Mouse (Mus musculus) intestine, postnatal 0 days (tissue): ENCODE results near the gene Syngr1. TPM values are rescaled to one million over a fixed set of nuclear protein-coding genes. Genes with fewer than 3 reads are reported as not detected.

Experiments used
- ATAC-seq: fragments of 200-750 bp; cut with Nextera tagmentation; 2 replicates; pipeline ENCODE4 v1.8.0; 2017; ENCODE audit warnings: mild to moderate bottlenecking, moderate TSS enrichment, moderate library complexity
- H3K27ac ChIP-seq: fragments of 300-500 bp; sonication (generic); 2 replicates; pipeline ENCODE4 v1.5.1; 2014; ENCODE audit warnings: mild to moderate bottlenecking, low read depth, low read length, moderate library complexity
- H3K27me3 ChIP-seq: fragments of 300-500 bp; sonication (generic); replicated peaks from 2 replicates; pipeline ENCODE4 v1.6.1; 2014; ENCODE audit warnings: low read length, mixed read lengths; ENCODE audit not compliant: control insufficient read depth, insufficient read depth
- H3K36me3 ChIP-seq: fragments of 300-500 bp; sonication (generic); 2 replicates; pipeline ENCODE4 v1.6.1; 2014; ENCODE audit warnings: mild to moderate bottlenecking, moderate library complexity; ENCODE audit not compliant: control insufficient read depth, insufficient read depth
- H3K4me1 ChIP-seq: fragments of 300-500 bp; sonication (generic); replicated peaks from 2 replicates; pipeline ENCODE4 v1.6.1; 2014; ENCODE audit warnings: antibody characterized with exemption, low read length, mixed read lengths; ENCODE audit not compliant: control insufficient read depth, insufficient read depth
- H3K4me2 ChIP-seq: fragments of 300-500 bp; sonication (generic); replicated peaks from 2 replicates; pipeline ENCODE4 v1.6.1; 2014; ENCODE audit warnings: low read depth, mild to moderate bottlenecking, moderate library complexity
- H3K4me3 ChIP-seq: fragments of 300-500 bp; sonication (generic); 2 replicates; pipeline ENCODE4 v1.5.1; 2014; ENCODE audit warnings: low read depth, low read length
- H3K9ac ChIP-seq: fragments of 300-500 bp; sonication (generic); 2 replicates; pipeline ENCODE4 v1.6.1; 2014; ENCODE audit warnings: mild to moderate bottlenecking, low read depth, low read length
- H3K9me3 ChIP-seq: fragments of 300-500 bp; sonication (generic); 2 replicates; pipeline ENCODE4 v1.6.1; 2016; ENCODE audit warnings: mixed run types; ENCODE audit not compliant: control insufficient read depth
- CTCF ChIP-seq: sonication (generic); IDR thresholded peaks from 2 replicates; pipeline ENCODE4 v1.5.1; 2016; ENCODE audit warnings: low read depth, mild to moderate bottlenecking, control low read depth, antibody characterized with exemption, moderate library complexity
- WGBS: fragments of 180-500 bp; shearing (Covaris S2); extraction: QIAGEN DNeasy Blood & Tissue Kit; methylation state at CpG from one replicate; pipeline ENCODE4 v1.1.7; 2014; 5-methylcytosine and 5-hydroxymethylcytosine counted together
- polyA plus RNA-seq: library from polyadenylated mRNA; unstranded; fragments of >200 nt; fragmentation: Nextera tagmentation; extraction: Ambion mirVana; gene quantifications from 2 replicates; pipeline ENCODE4 v1.2.1, GENCODE M21; 2015

Syngr1 gene
- polyA plus RNA-seq, 1 experiment from 2014 or later: 6.8 TPM

DNA sequence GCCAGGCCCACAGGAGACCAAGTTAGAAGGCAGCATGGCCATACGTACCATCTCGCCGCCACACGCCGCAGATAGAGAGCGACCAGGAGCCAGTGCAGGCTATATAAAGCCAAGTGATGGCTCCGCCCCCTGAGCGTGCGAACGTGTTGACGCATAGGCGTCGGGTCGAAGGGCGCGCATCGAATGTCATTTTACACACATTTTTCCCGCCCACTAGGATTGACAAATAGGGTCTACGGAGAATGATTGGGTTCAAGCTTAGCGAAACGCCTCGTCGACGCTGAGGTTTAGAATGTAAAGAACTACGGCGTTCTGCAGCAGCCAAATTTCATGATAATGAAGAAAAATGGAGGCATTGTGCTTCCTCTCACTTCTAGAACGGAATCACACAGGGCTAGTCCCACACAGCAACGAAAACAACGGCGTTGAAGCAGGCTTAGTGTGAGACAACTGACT is 7.8 kb upstream of the Syngr1 start:
- WGBS: under 1% methylated on average over 30 of the region's 30 CpGs
- ATAC-seq: peak; percentile 90

DNA sequence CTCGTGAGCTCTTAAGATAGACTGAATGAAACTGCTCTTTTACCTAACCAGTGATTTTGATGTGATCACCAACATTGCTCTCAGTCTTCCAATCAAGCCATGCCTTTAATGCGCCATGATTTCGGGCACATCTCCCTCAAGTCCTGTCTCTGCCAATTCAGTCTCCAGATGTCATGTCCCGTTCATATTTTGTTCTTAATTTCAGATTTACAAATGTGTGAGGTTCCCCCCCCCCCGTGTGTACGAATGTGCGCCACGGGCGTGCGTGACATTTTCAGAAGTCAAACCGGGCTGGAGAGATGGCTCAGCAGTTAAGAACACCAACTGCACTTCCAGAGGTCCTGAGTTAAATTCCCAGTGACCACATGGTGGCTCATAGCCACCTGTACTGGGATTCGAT is 7.4 kb upstream of the Syngr1 start:
- 0 out of 2 replicates have a peak, but pooled peaks cover 3% of the 10 kb centered on the region for H3K4me1 ChIP-seq
- peak overlapping the region; percentile 40; the same call in 1 of the 2 replicates for H3K9ac ChIP-seq
- peak; percentile 12; the same call in 1 of the 2 replicates for TF ChIP-seq CTCF
- no peaks in the 10 kb centered on the region for H3K27me3 ChIP-seq
- H3K27ac ChIP-seq: peak overlapping the region; percentile 87
- H3K9me3 ChIP-seq: no peaks in the 10 kb centered on the region
- WGBS: under 1% methylated on average over 12 of the region's 12 CpGs
- ATAC-seq: peak; percentile 9; the same call in 1 of the 2 replicates
- peak overlapping the region; percentile 60 for H3K4me3 ChIP-seq
- peak overlapping the region; percentile 70 for H3K4me2 ChIP-seq
- H3K36me3 ChIP-seq: peaks cover 34% of the 10 kb centered on the region

More for the DNA sequence above, 7.8 kb upstream of the Syngr1 start:
- peak; percentile 58 for TF ChIP-seq CTCF
- Histone ChIP-seq H3K36me3 (peaks cover 39% of the 10 kb centered on the region), H3K4me3 (peak overlapping the region; percentile 60), H3K27me3 (no peaks in the 10 kb centered on the region), H3K9ac (peak overlapping the region; percentile 64), H3K9me3 (no peaks in the 10 kb centered on the region), H3K4me1 (0 out of 2 replicates have a peak, but pooled peaks cover 3% of the 10 kb centered on the region), H3K27ac (peak overlapping the region; percentile 87), H3K4me2 (peak overlapping the region; percentile 70)

GRCm38 (mm10) chr15:80087406-80088012 is 3.6 kb upstream of the Syngr1 start:
- no peak for ATAC-seq
- Histone ChIP-seq H3K4me1 (no peaks in the 10 kb centered on the region; the same call in 1 of the 2 replicates), H3K9ac (no peak overlapping the region), H3K27ac (no peak overlapping the region), H3K4me2 (no peak overlapping the region), H3K9me3 (no peaks in the 10 kb centered on the region), H3K27me3 (peaks cover 8% of the 10 kb centered on the region), H3K4me3 (no peak overlapping the region), H3K36me3 (no peaks in the 10 kb centered on the region)
- 86% methylated on average over 9 of the region's 9 CpGs for WGBS
- TF ChIP-seq CTCF: no peak

GRCm38 (mm10) chr15:80088637-80089036 is 2.5 kb upstream of the Syngr1 start:
- TF ChIP-seq CTCF: peak; percentile 91
- no peak overlapping the region for H3K27ac ChIP-seq
- H3K9ac ChIP-seq: no peak overlapping the region
- ATAC-seq: no peak
- WGBS: 42% methylated on average over 4 of the region's 4 CpGs
- no peaks in the 10 kb centered on the region for H3K9me3 ChIP-seq
- peaks cover 10% of the 10 kb centered on the region for H3K27me3 ChIP-seq
- no peaks in the 10 kb centered on the region for H3K36me3 ChIP-seq
- no peak overlapping the region for H3K4me2 ChIP-seq
- no peaks in the 10 kb centered on the region; the same call in 1 of the 2 replicates for H3K4me1 ChIP-seq
- H3K4me3 ChIP-seq: no peak overlapping the region

- no peaks in the 10 kb centered on the region for H3K9me3 ChIP-seq
- no peak overlapping the region for H3K4me3 ChIP-seq
- no peak overlapping the region for H3K27ac ChIP-seq
- peaks cover 10% of the 10 kb centered on the region for H3K27me3 ChIP-seq
- 74% methylated on average over 11 of the region's 11 CpGs for WGBS
- no peaks in the 10 kb centered on the region; the same call in 1 of the 2 replicates for H3K4me1 ChIP-seq
- H3K4me2 ChIP-seq: no peak overlapping the region; the same call in 1 of the 2 replicates
- no peak for ATAC-seq
- H3K9ac ChIP-seq: no peak overlapping the region
- H3K36me3 ChIP-seq: no peaks in the 10 kb centered on the region
- TF ChIP-seq CTCF: no peak
Observed at GRCm38 (mm10) chr15:80090155-80090554, 979 bp upstream of the Syngr1 start.

DNA sequence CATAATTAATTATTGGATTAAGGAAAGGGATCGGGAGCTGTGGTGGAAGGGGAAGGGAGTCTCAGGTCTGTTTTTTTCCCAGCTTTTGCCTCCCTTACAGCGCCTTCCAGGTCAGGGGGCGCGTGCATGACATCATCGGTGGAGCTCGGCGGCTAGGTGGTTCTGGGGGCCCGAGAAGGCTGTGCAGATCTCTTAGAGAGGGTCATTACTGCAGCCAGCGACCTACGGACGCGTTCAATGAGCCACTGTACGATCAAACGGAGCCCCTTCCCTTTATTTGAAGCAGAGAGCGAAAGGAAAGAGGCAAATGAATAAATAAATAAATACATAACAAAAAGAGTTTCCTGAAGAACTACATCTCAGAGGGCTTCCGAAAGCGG is 403 bp upstream of the Syngr1 start:
- Histone ChIP-seq H3K27me3 (peaks cover 10% of the 10 kb centered on the region), H3K9me3 (no peaks in the 10 kb centered on the region), H3K9ac (peak overlapping the region; percentile 56), H3K4me2 (peak overlapping the region; percentile 96), H3K36me3 (no peaks in the 10 kb centered on the region), H3K4me3 (peak overlapping the region; percentile 67), H3K27ac (no peak overlapping the region), H3K4me1 (no peaks in the 10 kb centered on the region; the same call in 1 of the 2 replicates)
- TF ChIP-seq CTCF: no peak
- no peak for ATAC-seq
- 2% methylated on average over 17 of the region's 17 CpGs for WGBS
